Mouse (Mus musculus) ovary, postnatal 14 days (tissue): ENCODE results near the gene Nfatc2ip.

Experiments
- DNase-seq: peaks from one replicate; pipeline ENCODE4 v3.0.0; 2022; ENCODE audit warnings: low spot score

Nfatc2ip gene

GRCm38 (mm10) chr7:126396298-126397119 is at the start of gene Nfatc2ip:
Nfatc2ip (minus strand) TSS chr7:126396737.
- peak; percentile 97 for DNase-seq

- DNase-seq, result no peak
Observed at GRCm38 (mm10) chr7:126446217-126446616, 49.7 kb upstream of the Nfatc2ip start.

DNA sequence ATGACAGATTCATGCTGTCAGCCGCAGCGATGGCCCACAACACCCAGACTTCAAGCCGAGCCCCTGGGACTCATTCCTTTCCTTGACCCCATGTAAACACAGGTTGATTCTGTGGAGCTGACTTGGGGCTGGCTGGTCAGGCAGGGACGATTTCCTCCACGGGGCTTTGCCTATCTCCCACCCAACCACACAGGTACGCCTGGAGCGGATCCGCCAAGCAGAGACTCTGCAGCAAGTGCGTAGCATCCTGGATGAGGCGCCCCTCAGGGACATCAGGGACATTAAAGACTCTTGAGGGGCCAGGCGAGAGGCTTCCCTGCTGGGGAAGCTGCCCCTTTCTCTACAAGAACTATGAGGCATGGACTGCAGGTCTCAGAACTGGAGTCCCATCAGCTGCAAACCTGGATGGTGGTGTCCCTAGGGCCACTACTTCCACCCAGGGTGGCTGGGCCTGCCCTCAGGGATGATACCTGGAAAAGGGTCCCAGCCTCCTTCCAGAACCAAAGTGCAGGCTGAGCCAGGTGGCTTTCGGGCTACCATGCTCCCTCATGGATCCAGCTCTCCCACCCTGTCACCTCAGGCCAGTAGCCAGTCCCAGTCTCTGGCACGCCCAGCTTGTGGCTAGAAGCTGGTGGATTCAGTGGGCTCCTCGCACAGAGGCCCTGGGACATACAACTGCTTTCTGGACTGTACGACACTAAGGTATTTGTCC is 48.7 kb upstream of the Nfatc2ip start:
- no peak for DNase-seq

GRCm38 (mm10) chr7:126444536-126444935 is 48.0 kb upstream of the Nfatc2ip start:
- DNase-seq, result no peak

DNA sequence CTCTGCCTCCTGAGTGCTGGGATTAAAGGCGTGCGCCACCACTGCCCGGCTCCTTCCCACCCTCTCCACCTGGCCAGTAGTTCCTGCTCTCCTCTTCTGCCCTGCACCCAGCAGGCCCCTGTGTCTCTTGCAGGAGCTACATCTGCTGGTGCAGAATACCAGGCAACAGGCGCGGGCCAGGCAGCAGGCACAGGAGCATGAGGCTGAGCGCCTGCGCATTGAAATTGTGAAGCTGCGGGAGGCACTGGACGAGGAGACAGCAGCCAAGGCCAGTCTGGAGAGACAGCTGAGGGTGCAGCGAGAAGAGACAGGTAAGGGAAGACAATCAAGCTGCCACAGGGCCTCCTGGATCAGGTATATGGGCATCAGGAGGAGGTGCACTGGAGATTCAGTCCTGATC is 47.5 kb upstream of the Nfatc2ip start:
- DNase-seq, result no peak

DNA sequence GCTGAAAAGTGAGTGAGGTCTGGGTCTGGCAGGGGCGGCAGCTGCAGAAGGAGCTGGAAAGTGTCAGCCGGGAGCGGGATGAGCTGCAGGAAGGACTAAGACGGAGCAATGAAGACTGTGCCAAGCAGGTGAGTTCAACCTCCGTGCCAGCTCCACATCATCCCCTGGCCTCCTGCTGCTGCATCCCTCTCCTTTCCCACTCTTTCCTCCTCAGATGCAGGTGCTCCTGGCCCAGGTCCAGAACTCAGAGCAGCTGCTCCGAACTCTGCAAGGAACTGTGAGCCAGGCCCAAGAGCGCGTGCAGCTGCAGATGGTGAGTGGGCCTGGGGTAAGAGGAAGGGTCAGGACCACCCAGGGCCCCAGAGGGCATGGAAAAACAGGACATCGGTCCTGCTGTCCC is 43.6 kb upstream of the Nfatc2ip start:
- no peak for DNase-seq

DNA sequence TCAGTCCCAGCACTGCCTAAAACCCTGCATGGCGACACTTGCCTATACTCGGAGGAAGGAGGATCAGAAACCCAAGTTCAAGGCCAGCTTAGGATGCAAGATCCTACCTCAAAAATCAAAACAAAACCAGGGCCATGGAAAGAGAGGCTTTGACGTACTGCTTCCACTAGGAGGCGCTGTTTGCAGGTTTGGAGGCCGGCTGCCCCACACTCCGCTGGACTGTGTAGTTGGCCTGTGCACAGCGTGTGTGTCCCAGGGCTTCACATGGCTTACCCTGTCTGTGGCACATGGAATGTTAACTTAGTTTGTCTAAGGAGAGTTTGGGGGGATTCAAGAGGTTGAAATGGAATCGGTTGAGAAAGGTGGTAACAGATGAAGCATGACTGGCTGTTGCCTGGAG is 40.3 kb upstream of the Nfatc2ip start:
- peak; percentile 58 for DNase-seq

DNA sequence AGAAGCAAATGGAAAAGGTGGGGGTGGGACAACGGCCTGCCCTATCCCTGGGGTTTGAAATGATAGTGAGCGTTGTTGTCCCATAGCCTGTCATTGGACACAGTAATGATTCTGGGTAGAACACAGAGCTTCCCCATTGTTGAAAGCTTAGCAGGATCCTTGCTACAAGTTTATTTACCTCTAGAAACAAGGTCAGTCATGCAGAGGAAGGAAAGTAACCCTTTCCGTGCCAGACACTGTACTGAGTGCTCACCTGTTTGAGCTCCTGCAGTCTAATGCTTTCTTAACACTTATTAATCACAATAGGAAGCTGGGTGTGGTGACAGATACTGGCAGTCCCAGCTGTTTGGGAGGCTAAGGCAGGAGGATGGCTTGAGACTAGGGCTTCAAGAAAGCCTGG is 39.3 kb upstream of the Nfatc2ip start:
- DNase-seq, result no peak

- no peak for DNase-seq
Observed at GRCm38 (mm10) chr7:126434726-126435125, 38.2 kb upstream of the Nfatc2ip start.

DNA sequence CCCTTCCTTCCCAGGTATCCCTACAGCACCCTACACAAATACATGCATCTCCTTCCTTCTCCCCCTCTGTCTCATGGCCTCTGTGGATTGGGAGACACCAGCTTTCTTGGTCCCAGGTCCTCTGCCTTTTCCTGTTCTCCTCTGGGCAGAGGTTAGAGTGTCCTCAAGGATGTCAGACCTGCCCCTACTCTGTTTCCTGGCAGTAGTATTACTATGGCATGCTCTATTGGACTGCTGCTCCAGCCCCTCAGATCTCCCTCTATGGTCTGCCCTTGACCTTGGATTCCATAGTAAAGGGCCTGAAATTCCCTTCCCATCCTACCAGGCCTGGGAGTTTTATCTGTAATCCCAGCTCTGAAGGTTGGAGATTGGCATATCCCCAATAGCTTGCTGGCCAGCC is 33.6 kb upstream of the Nfatc2ip start:
- DNase-seq, result no peak

- DNase-seq, result no peak
Observed at GRCm38 (mm10) chr7:126429503-126429898, 33.0 kb upstream of the Nfatc2ip start.

- peak; percentile 98 for DNase-seq
Observed at GRCm38 (mm10) chr7:126428631-126429502, 32.3 kb upstream of the Nfatc2ip start, which contains the start of gene Rabep2. Rabep2 (plus strand) TSS chr7:126428759.

- DNase-seq, result no peak
Observed at GRCm38 (mm10) chr7:126428154-126428553, 31.6 kb upstream of the Nfatc2ip start.

GRCm38 (mm10) chr7:126427323-126427860 is 30.9 kb upstream of the Nfatc2ip start:
- DNase-seq, result no peak

DNA sequence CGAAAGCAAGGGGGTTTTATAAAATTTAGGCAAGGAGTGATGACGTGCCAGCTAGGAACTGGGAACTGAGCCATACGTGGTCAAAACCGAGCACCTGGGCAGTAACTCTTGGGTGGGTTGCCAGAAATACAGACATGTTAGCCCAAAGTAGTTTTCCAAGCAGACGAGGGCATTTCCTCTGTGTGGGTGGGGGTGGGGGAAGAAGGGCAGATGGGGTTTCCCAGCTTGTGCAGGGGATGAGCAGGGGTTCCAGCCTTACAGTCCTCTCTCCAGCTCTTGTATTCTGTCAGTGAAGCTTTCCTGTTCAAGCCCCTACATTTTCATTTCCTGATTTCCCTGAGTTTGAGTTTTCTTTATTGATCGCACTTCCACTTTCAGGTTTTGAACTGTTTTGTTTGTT is 27.6 kb upstream of the Nfatc2ip start:
- DNase-seq, result no peak

DNA sequence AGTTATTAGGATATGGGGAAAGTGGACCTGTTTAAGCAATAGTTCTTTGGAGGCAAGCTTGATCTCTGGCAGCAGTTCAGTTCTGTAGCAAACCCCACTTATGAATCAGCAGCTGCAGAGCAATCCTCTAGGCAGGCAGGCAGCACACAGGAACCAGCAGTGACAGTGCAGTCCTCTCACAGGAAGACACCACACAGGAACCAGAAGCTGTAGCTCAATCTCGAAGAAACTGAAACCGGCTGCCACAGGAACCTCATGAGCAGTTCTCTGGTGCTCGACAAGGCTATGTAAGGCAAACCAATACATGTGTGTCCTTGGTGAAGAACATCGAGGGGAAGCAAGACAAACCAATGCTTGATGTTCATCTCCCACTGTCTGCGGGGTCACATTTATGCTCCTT is 25.2 kb upstream of the Nfatc2ip start:
- no peak for DNase-seq

DNA sequence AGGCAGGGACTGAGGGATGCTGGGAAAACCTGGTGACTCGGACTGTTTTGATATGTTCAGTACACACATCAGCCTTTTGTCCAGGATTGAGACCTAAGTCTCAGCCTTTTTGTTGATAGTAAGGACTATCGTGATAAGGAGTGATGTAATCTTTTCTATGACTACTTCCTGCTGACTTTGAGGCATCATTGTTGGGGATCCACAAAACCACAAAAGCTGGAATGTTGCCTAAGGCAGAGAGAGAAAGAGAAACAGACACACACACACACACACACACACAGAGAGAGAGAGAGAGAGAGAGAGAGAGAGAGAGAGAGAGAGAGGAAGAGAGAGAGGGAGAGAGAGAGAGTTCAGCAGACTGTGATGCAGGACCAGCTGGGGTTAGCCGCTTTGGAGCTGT is 22.0 kb upstream of the Nfatc2ip start:
- no peak for DNase-seq

DNA sequence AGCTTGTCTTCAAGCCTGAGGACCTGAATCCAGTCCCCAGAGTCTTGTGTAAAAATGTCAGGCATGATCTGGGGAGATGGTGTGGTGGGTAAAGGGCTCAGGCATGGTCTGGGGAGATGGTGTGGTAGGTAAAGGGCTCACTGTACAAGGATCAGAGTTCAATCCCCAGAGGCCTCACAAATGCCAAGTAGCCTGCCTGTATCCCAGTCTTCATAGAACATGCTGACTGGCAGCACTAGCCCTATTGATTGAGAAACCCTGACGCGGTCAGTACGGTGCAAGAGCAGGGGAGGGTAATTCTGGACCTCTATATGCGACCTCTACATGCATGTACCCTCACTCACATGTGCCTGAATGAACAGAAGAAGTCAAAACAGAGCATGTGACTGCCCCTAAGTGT is 21.1 kb upstream of the Nfatc2ip start:
- DNase-seq, result no peak

GRCm38 (mm10) chr7:126417045-126417444 is 20.5 kb upstream of the Nfatc2ip start:
- DNase-seq, result no peak

- no peak for DNase-seq
Observed at GRCm38 (mm10) chr7:126416615-126417014, 20.1 kb upstream of the Nfatc2ip start.

GRCm38 (mm10) chr7:126414725-126415124 is 18.2 kb upstream of the Nfatc2ip start, which contains the start of gene Cd19:
Cd19 (minus strand) TSS chr7:126414889.
- DNase-seq, result no peak

GRCm38 (mm10) chr7:126411061-126411460 is 14.5 kb upstream of the Nfatc2ip start:
- DNase-seq, result no peak
